Mouse (Mus musculus) cerebellum, adult 2 months (tissue): ENCODE results near the gene Col5a2.

ENCODE experiments used
- CTCF ChIP-seq: fragments of 200-500 bp; IDR thresholded peaks from 2 replicates; pipeline ENCODE4 v1.5.1; 2011; ENCODE audit warnings: low read depth, mild to moderate bottlenecking, control low read depth, low read length, moderate library complexity, borderline replicate concordance; ENCODE audit not compliant: insufficient read depth
- POLR2A ChIP-seq: fragments of 200-500 bp; IDR thresholded peaks from 2 replicates; pipeline ENCODE4 v1.6.1; 2011; ENCODE audit warnings: low read length, control low read depth, borderline replicate concordance; ENCODE audit not compliant: insufficient read depth

DNA sequence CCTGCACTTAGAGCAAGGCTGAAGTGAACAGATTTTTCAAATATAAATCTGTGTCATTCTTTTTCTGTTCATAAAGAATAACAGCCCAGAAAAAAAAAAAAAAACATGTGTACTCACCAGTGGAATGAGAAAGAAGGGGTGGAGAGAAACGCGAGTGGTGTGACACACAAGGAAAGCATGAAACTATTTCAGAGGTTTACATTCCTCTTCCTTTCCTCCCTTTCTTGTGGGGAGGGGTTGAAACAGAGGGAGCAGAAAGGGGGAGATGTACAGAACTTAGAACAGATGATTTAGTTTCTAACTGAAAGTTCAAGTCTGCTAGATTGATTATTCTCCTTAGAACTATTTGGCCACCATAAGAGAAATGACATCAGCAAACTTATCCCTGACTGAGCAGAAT is 38.1 kb upstream of the Col5a2 start:
- TF ChIP-seq CTCF = no peak
- TF ChIP-seq POLR2A = no peak
